Mouse (Mus musculus): ENCODE results near the gene Zrsr1.

The Zrsr1 gene

GRCm38 (mm10) chr11:22972746-22973526 lies 1.1 kb downstream of the Zrsr1 start:
- DNase-seq (ENCODE audit: extremely low spot score): peak; percentile 75

DNA sequence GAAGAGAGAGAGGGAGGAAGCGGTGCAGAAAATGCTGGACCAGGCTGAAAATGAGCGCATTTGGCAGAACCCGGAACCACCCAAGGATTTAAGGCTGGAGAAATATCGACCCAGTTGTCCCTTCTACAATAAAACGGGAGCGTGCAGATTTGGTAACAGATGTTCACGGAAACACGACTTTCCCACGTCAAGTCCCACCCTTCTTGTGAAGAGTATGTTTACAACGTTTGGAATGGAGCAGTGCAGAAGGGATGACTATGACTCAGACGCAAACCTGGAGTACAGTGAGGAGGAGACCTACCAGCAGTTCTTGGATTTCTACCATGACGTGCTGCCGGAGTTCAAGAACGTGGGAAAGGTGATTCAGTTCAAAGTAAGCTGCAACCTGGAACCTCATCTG lies 1.8 kb downstream of the Zrsr1 start:
- DNase-seq (ENCODE audit: extremely low spot score): no peak

GRCm38 (mm10) chr11:22978215-22978614 lies 6.4 kb downstream of the Zrsr1 start:
- DNase-seq (ENCODE audit: extremely low spot score): no peak

DNA sequence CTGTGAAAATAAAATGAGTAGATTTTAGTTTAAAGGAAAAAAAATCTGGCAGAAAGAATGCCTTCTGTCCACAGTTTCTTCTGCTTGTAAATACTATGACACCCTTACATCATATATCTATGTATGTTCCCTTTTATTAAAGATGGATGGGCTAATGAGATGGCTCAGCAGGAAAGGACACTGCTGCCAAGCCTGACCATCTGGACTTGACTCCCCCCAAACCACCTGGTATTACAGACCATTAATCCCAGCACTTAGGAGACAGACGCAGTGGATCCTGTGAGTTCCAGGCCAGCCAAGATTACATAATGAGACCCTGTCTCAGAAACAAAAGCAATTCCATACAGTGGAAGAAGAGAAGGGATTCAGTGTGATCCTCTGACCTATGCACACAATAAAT lies 6.9 kb downstream of the Zrsr1 start:
- no peak for DNase-seq (ENCODE audit: extremely low spot score)

GRCm38 (mm10) chr11:22979221-22979620 lies 7.4 kb downstream of the Zrsr1 start:
- no peak for DNase-seq (ENCODE audit: extremely low spot score)

DNA sequence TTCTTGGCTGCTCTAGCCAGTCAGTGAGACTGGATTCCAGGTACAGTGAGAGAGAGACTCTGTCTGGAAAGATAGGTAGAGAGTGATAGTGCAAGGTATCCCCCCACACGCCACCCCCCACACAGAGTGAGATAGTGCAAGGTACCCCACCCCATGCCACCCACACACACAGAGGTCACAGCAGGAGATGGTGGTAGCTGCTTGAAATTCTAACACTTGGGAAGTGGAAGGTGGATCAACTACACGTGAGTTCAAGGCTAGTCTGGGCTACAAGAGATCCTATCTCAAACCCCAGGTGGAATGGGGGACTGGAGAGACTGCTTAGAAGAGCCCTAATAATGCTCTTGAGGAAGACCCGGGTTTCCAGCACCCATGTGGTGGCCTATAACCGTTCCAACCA lies 9.2 kb downstream of the Zrsr1 start:
- DNase-seq (ENCODE audit: extremely low spot score): no peak

DNA sequence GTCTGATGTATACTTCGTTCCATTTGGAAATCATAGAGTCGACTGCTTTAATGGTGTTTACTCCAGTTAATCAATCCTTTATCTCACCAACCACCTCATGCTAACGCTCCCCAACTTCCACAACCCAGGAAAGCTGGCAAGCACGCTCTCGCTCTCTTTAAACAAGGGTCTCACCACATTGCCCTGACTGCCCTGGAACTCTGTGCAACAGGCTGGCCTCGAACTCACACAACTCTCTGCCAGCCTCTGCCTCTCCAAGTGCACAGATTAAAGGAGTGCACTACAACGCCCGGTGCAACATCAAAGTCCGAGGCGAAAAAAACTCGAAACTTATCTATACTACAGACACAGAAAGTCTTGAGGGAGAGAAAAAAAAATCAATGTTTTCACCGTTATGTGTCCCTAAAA lies 9.7 kb downstream of the Zrsr1 start:
- DNase-seq (ENCODE audit: extremely low spot score): no peak

- peak; percentile 95 for DNase-seq (ENCODE audit: extremely low spot score)
Observed at GRCm38 (mm10) chr11:22981984-22982757, 10.4 kb downstream of the Zrsr1 start, which contains the start of the genes Gm28048 and Commd1. Gene Gm28048 (minus strand): TSS chr11:22982090. Gene Commd1 (minus strand): TSS chr11:22982382.

GRCm38 (mm10) chr11:22982846-22983245 lies 11.0 kb downstream of the Zrsr1 start:
- no peak for DNase-seq (ENCODE audit: extremely low spot score)

DNA sequence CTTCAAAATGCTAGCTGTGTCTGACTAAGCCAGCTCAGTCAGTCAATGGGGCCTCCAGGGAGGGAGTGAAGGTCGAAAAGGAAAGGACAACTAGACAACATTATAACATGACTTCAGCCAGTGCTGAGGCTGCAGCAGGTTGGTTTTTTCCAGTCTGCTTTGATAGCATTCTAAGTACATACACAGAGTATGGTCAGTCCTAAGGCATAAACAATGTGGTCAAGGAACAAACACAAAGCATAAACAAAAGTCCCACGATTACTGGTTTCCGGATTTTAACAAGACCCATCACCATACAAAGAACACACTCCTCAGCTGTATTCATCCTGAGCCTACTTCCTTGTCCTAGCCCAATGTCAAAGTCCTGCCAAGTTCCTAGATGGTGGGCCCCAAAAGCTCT lies 13.7 kb downstream of the Zrsr1 start:
- DNase-seq (ENCODE audit: extremely low spot score): no peak

DNA sequence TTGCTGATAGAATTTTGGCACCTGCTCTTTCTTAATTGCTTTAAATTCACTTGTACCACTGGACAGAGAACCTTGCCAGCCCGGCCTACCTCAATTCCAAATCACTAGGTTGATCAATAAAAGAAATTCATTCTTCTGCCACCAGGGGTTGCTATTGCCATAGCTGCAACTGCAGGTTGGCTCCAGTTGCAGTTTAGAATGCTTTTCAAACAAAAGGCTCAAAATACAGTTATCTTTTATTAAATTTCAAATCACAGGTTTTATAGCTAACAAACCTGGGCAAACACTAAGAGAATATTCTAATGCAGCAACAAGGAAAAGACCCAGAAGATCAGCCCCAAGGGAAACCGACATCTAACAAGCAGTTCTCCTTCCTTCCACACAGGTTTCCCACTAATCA lies 15.6 kb downstream of the Zrsr1 start:
- DNase-seq (ENCODE audit: extremely low spot score): peak; percentile 55

DNA sequence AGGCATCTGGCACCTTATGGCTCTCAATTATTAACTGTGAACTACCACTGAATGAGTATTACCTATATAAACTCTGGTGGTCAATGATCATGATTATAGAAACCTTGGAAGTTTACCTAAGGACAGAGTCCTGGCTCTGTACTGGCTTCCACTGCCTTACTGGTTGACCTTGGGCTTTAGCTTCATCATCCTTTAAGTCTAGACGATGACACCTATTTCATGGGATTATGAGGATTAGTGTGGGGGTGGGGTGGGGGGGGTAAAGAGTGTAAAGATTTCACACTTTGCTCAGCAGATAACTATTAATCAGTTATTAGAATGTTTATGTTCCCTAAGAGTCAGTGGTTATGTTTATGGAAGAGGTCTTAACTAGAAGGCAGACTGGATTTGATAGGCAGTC lies 18.0 kb downstream of the Zrsr1 start:
- DNase-seq (ENCODE audit: extremely low spot score): no peak

- peak; percentile 95 for DNase-seq (ENCODE audit: extremely low spot score)
Observed at GRCm38 (mm10) chr11:22990393-22991126, 18.8 kb downstream of the Zrsr1 start, which contains the start of gene Cct4. Gene Cct4 (plus strand): TSS chr11:22990519.

- no peak for DNase-seq (ENCODE audit: extremely low spot score)
Observed at GRCm38 (mm10) chr11:22991218-22991835, 19.5 kb downstream of the Zrsr1 start.

DNA sequence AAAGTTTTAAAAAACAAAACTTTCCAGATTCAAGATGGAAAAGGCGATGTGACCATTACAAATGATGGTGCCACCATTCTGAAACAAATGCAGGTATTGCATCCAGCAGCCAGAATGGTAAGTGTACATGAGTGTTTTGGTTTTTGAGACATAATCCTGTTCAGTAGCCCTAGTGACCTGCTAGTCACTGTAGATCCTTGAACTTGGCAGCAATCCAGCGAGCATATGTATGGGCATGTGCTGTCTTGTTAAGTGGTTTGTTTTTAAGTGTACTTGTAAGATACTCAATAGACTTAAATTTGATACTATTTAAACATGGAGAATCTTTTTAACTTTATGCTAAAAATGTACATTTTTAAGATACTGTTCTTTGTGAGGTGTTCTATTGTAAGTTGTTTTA lies 22.5 kb downstream of the Zrsr1 start:
- no peak for DNase-seq (ENCODE audit: extremely low spot score)

GRCm38 (mm10) chr11:22995461-22995860 lies 23.7 kb downstream of the Zrsr1 start:
- no peak for DNase-seq (ENCODE audit: extremely low spot score)

GRCm38 (mm10) chr11:22998308-22998707 lies 26.5 kb downstream of the Zrsr1 start:
- no peak for DNase-seq (ENCODE audit: extremely low spot score)

DNA sequence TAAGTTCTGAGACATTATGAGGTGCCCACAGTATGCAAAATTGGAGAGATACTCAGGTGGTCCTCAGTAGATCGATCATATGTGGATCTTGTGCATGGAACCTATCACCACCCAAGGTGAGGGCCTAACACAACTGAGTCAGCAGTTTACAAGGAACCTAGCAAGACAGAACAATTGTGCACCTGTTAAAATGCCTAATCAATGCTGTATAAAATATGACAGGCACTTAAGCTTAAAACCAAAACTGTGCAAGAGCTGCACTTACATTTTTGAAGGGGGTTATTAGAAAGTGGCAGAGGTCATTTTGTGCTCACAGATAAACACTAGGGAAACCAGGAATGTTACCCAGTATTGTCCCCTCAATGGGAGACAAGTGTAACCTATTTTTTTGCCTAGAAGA lies 33.5 kb downstream of the Zrsr1 start:
- no peak for DNase-seq (ENCODE audit: extremely low spot score)

DNA sequence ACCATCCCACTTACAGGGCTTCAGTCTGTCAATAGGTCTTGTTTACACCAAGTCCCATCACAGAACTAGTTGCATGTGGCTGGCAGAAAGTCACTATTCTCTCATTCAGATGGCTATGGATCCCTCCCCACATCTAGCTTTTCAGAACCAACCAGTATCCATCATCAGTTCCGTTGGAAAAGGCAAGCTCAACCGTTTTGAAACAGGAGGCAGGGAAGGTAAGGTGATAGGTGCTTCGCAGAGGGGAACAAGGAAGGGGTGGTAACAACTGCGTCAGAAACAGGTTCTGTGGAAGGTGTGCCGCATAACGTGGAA lies 35.3 kb downstream of the Zrsr1 start:
- DNase-seq (ENCODE audit: extremely low spot score): no peak

DNA sequence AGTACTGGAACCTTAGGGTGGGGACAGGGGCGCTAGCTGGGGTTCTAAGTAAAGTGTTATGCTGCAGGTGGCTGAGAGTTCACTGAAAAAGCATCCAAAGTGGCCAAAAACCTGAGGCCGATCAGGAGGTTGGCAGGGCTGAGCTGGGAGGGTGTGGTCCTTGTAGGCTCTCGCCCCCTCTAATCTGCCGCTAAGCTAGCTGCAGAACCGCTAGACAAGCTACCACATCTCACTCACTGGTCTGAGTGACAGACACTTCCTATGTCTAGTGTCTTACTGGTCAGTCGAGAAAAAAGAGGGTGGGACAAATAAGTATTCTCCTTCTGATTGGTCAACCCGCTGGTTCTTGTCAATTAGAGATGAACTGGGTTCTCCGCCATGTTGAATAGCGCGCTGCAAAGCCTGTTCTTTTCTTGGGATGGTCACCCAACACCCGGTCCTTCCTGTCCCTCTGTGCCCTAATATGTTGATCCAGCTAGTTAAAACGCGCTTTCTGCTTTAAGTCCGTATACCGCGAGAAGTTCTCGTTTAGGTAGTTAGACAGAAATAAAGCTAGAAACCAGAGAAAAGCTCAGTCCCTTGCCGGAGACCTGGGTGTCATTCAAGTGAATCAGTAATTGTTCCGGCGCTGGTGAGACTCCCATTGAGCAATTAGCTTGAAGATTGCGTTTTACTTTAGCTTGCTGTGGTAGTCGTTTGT lies 35.8 kb downstream of the Zrsr1 start, which contains the start of gene Fam161a:
Gene Fam161a (plus strand): TSS at position 51 of the 700 bp plus-strand sequence.
- DNase-seq (ENCODE audit: extremely low spot score): peak; percentile 82

DNA sequence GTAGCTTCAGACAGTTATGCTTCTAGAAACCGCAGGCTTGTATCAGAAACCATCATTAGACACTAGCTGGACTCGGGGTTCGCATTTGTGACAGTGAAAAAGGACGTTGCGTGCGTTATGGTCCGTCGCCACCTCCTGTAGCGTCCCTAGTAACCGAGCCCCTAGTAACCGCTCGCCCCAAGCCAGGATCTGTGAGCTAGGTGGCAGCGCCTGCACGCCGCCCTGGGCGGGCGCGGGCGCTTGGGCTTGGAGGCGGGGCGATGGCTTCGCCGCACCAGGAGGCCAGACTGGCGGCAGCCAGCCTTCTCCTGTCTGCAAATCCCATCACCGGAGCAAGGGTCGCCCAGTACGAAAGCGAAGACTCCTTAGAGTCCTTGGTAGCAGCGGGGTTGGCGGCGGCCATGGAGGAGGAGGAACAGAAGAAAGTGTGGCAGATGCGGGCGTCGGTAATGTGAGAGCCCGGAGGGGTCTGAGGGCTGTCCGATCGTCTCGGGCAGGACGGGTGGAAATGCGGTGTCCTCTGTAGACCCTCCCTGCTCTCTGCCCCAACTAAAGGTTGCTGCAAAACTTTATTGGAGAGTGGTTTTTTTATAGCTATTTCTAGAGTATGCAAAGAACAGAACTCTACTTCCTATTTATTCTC lies 36.5 kb downstream of the Zrsr1 start:
- peak; percentile 88 for DNase-seq (ENCODE audit: extremely low spot score)
